Mouse (Mus musculus): Measurements from ENCODE around the gene Fndc5.

- TF ChIP-seq GATA1 (IDR thresholded peaks at IDR 0.05; ENCODE audit: borderline replicate concordance, low read length) (no peak), FLI1 (IDR thresholded peaks at IDR 0.05; ENCODE audit: low read length) (no peak)
These were observed 24.9 kb downstream of the Fndc5 start for GRCm38 (mm10) chr4:129161581-129162255.

Measured in megakaryocyte, embryonic 14.5 days (primary cell).